Mouse (Mus musculus) embryonic facial prominence, embryonic 10.5 days (tissue): ENCODE measurements around the gene Hoxa13. TPM values are rescaled to one million over a fixed set of nuclear protein-coding genes. Genes with fewer than 3 reads are reported as not detected.
A peak's percentile ranks its signal among the peaks of the same experiment; 100 is the strongest.

Experiments
- DNase-seq: peaks from one replicate; pipeline ENCODE4 v3.0.0-alpha.2; 2017; ENCODE audit warnings: low spot score
- H3K27ac ChIP-seq: fragments of 300-500 bp; sonication (generic); replicated peaks from 2 replicates; pipeline ENCODE4 v1.5.1; 2016; ENCODE audit warnings: mild to moderate bottlenecking
- H3K27me3 ChIP-seq: fragments of 300-500 bp; sonication (generic); replicated peaks from 2 replicates; pipeline ENCODE4 v1.6.1; 2016; ENCODE audit warnings: low read depth, mild to moderate bottlenecking; ENCODE audit not compliant: poor library complexity, severe bottlenecking
- H3K36me3 ChIP-seq: fragments of 300-500 bp; sonication (generic); replicated peaks from 2 replicates; pipeline ENCODE4 v1.6.1; 2016; ENCODE audit warnings: mild to moderate bottlenecking, moderate library complexity
- H3K4me1 ChIP-seq: fragments of 300-500 bp; sonication (generic); 2 replicates; pipeline ENCODE4 v1.6.1; 2016
- H3K4me3 ChIP-seq: fragments of 300-500 bp; sonication (generic); 2 replicates; pipeline ENCODE4 v1.5.1; 2016; ENCODE audit warnings: mild to moderate bottlenecking, moderate library complexity
- H3K9me3 ChIP-seq: fragments of 300-500 bp; sonication (generic); 2 replicates; pipeline ENCODE4 v1.6.1; 2016; ENCODE audit warnings: mild to moderate bottlenecking
- WGBS: fragments of 180-500 bp; shearing (Covaris S2); methylation state at CpG from one replicate; pipeline ENCODE4 v1.1.7; 2016; 5-methylcytosine and 5-hydroxymethylcytosine counted together
- polyA plus RNA-seq: library from polyadenylated mRNA; unstranded; fragments of >200 nt; fragmentation: Nextera tagmentation; extraction: Ambion mirVana; gene quantifications from 2 replicates; pipeline ENCODE4 v1.2.1, GENCODE M21; 2016

The Hoxa13 gene
- polyA plus RNA-seq, 1 experiment from 2014 or later = not detected

- Histone ChIP-seq H3K4me1 (peaks cover 6% of the 10 kb centered on the region; the same call in 1 of the 2 replicates), H3K36me3 (no peaks in the 10 kb centered on the region), H3K27me3 (peaks cover 100% of the 10 kb centered on the region), H3K4me3 (no peak overlapping the region), H3K9me3 (no peaks in the 10 kb centered on the region), H3K27ac (no peak overlapping the region)
- DNase-seq = no peak
- WGBS = 2% methylated on average over 11 of the region's 11 CpGs
These were observed 33.0 kb downstream of the Hoxa13 start for GRCm38 (mm10) chr6:52227470-52228222.

- no peak overlapping the region for H3K27ac ChIP-seq
- peaks cover 7% of the 10 kb centered on the region for H3K4me1 ChIP-seq
- no peak for DNase-seq
- no peaks in the 10 kb centered on the region for H3K36me3 ChIP-seq
- H3K9me3 ChIP-seq = no peaks in the 10 kb centered on the region
- 3% methylated on average over 26 of the region's 26 CpGs for WGBS
- H3K4me3 ChIP-seq = no peak overlapping the region
- H3K27me3 ChIP-seq = peaks cover 100% of the 10 kb centered on the region
These were observed 34.0 kb downstream of the Hoxa13 start for GRCm38 (mm10) chr6:52226569-52227257.

- no peaks in the 10 kb centered on the region for H3K9me3 ChIP-seq
- no peak overlapping the region for H3K27ac ChIP-seq
- 2% methylated on average over 69 of the region's 69 CpGs for WGBS
- no peaks in the 10 kb centered on the region for H3K36me3 ChIP-seq
- peaks cover 14% of the 10 kb centered on the region for H3K4me1 ChIP-seq
- no peak for DNase-seq
- H3K27me3 ChIP-seq = peaks cover 100% of the 10 kb centered on the region
- no peak overlapping the region for H3K4me3 ChIP-seq
These were observed 34.8 kb downstream of the Hoxa13 start for GRCm38 (mm10) chr6:52225612-52226568.

GRCm38 (mm10) chr6:52224895-52225611 is 35.6 kb downstream of the Hoxa13 start:
- peaks cover 11% of the 10 kb centered on the region for H3K4me1 ChIP-seq
- no peak for DNase-seq
- WGBS = 2% methylated on average over 36 of the region's 36 CpGs
- H3K27me3 ChIP-seq = peaks cover 100% of the 10 kb centered on the region
- no peak overlapping the region for H3K27ac ChIP-seq
- H3K4me3 ChIP-seq = no peak overlapping the region
- no peaks in the 10 kb centered on the region for H3K36me3 ChIP-seq
- H3K9me3 ChIP-seq = no peaks in the 10 kb centered on the region

GRCm38 (mm10) chr6:52223939-52224760 is 36.5 kb downstream of the Hoxa13 start:
- WGBS = under 1% methylated on average over 24 of the region's 24 CpGs

GRCm38 (mm10) chr6:52222729-52223128 is 38.0 kb downstream of the Hoxa13 start:
- no peak overlapping the region for H3K4me3 ChIP-seq
- peaks cover 100% of the 10 kb centered on the region for H3K27me3 ChIP-seq
- H3K27ac ChIP-seq = no peak overlapping the region
- H3K9me3 ChIP-seq = no peaks in the 10 kb centered on the region
- H3K36me3 ChIP-seq = no peaks in the 10 kb centered on the region
- 8% methylated on average over 13 of the region's 13 CpGs for WGBS
- DNase-seq = no peak
- peaks cover 14% of the 10 kb centered on the region for H3K4me1 ChIP-seq

More at GRCm38 (mm10) chr6:52223939-52224760, 36.5 kb downstream of the Hoxa13 start:
- H3K4me1 ChIP-seq = peaks cover 11% of the 10 kb centered on the region
- DNase-seq = no peak
- no peaks in the 10 kb centered on the region for H3K36me3 ChIP-seq
- no peaks in the 10 kb centered on the region for H3K9me3 ChIP-seq
- H3K27ac ChIP-seq = no peak overlapping the region
- peaks cover 100% of the 10 kb centered on the region for H3K27me3 ChIP-seq
- no peak overlapping the region for H3K4me3 ChIP-seq

- Histone ChIP-seq H3K4me3 (peak overlapping the region; percentile 57), H3K27ac (no peak overlapping the region), H3K9me3 (no peaks in the 10 kb centered on the region), H3K4me1 (peaks cover 20% of the 10 kb centered on the region), H3K36me3 (no peaks in the 10 kb centered on the region), H3K27me3 (peaks cover 100% of the 10 kb centered on the region)
- 4% methylated on average over 21 of the region's 21 CpGs for WGBS
- DNase-seq = no peak
These were observed 38.5 kb downstream of the Hoxa13 start for GRCm38 (mm10) chr6:52221993-52222685.

GRCm38 (mm10) chr6:52221337-52221992 is 39.2 kb downstream of the Hoxa13 start, which contains the start of gene Hoxa7:
Hoxa7 (minus strand) TSS chr6:52221854.
- H3K27me3 ChIP-seq = peaks cover 100% of the 10 kb centered on the region
- under 1% methylated on average over 46 of the region's 46 CpGs for WGBS
- no peak within 1 kb of the TSS for H3K27ac ChIP-seq

GRCm38 (mm10) chr6:52220865-52221310 is 39.8 kb downstream of the Hoxa13 start:
- Histone ChIP-seq H3K4me3 (peak overlapping the region; percentile 57), H3K27ac (no peak overlapping the region), H3K4me1 (peaks cover 24% of the 10 kb centered on the region), H3K27me3 (peaks cover 100% of the 10 kb centered on the region), H3K9me3 (no peaks in the 10 kb centered on the region), H3K36me3 (no peaks in the 10 kb centered on the region)
- 7% methylated on average over 12 of the region's 12 CpGs for WGBS
- no peak for DNase-seq

More at GRCm38 (mm10) chr6:52221337-52221992, 39.2 kb downstream of the Hoxa13 start, which contains the start of gene Hoxa7:
- Histone ChIP-seq H3K4me3 (peak within 1 kb of the TSS; percentile 57), H3K9me3 (no peaks in the 10 kb centered on the region), H3K36me3 (no peaks in the 10 kb centered on the region), H3K4me1 (peaks cover 25% of the 10 kb centered on the region)
- DNase-seq = peak; percentile 90
